Mouse (Mus musculus): Measurements from ENCODE around the gene Zfp704. TPM values are rescaled to one million over a fixed set of nuclear protein-coding genes. Genes with fewer than 3 reads are reported as not detected.
A peak's percentile ranks its signal among the peaks of the same experiment; 100 is the strongest.

Gene Zfp704
- polyA plus RNA-seq, 2 experiments, result 13.4 to 13.8 TPM

- H3K4me2 ChIP-seq (replicated peaks; ENCODE audit: low read depth, low read length, severe bottlenecking), result no peak overlapping the region
- peaks cover 14% of the 10 kb centered on the region for H3K4me1 ChIP-seq (ENCODE audit: control insufficient read depth, insufficient read depth, low read length)
- H3K27me3 ChIP-seq (ENCODE audit: control insufficient read depth, insufficient read depth, low read length), result no peaks in the 10 kb centered on the region
- H3K27ac ChIP-seq (replicated peaks; ENCODE audit: low read depth, low read length), result no peak overlapping the region
- no peaks in the 10 kb centered on the region for H3K9me3 ChIP-seq (ENCODE audit: control insufficient read depth, low read length)
- no peak for TF ChIP-seq POLR2A (IDR thresholded peaks at IDR 0.05; ENCODE audit: borderline replicate concordance, extremely low read depth, insufficient read depth, insufficient read length)
- WGBS, result 57% methylated on average over 4 of the region's 4 CpGs
- DNase-seq (ENCODE audit: low spot score) (no peak), ATAC-seq (ENCODE audit: low FRiP score, low read depth) (no peak)
- H3K4me3 ChIP-seq (replicated peaks; ENCODE audit: low read length), result no peak overlapping the region
- H3K9ac ChIP-seq (ENCODE audit: low read depth, low read length, severe bottlenecking), result no peak overlapping the region
- H3K36me3 ChIP-seq (ENCODE audit: control insufficient read depth, insufficient read depth, low read length), result no peaks in the 10 kb centered on the region
These were observed 1.3 kb upstream of the Zfp704 start for GRCm38 (mm10) chr3:9611226-9611625.

GRCm38 (mm10) chr3:9610426-9610825 is 541 bp upstream of the Zfp704 start:
- H3K27ac ChIP-seq (replicated peaks; ENCODE audit: low read depth, low read length), result peak overlapping the region; percentile 94
- 80% methylated on average over 2 of the region's 2 CpGs for WGBS

GRCm38 (mm10) chr3:9608906-9609580 is 842 bp downstream of the Zfp704 start:
- peak overlapping the region; percentile 90 for H3K9ac ChIP-seq (ENCODE audit: low read depth, low read length, severe bottlenecking)
- H3K36me3 ChIP-seq (ENCODE audit: control insufficient read depth, insufficient read depth, low read length), result no peaks in the 10 kb centered on the region
- H3K9me3 ChIP-seq (ENCODE audit: control insufficient read depth, low read length), result no peaks in the 10 kb centered on the region
- no peaks in the 10 kb centered on the region for H3K27me3 ChIP-seq (ENCODE audit: control insufficient read depth, insufficient read depth, low read length)
- WGBS, result 0% methylated on average over 29 of the region's 94 CpGs
- H3K4me1 ChIP-seq (ENCODE audit: control insufficient read depth, insufficient read depth, low read length), result peaks cover 21% of the 10 kb centered on the region; the same call in 1 of the 2 replicates
- ATAC-seq (ENCODE audit: low FRiP score, low read depth) (peak; percentile 27; the same call in 1 of the 2 replicates), DNase-seq (ENCODE audit: low spot score) (no peak)
- peak overlapping the region; percentile 84 for H3K4me3 ChIP-seq (replicated peaks; ENCODE audit: low read length)
- H3K27ac ChIP-seq (replicated peaks; ENCODE audit: low read depth, low read length), result peak overlapping the region; percentile 94
- TF ChIP-seq POLR2A (IDR thresholded peaks at IDR 0.05; ENCODE audit: borderline replicate concordance, extremely low read depth, insufficient read depth, insufficient read length), result no peak
- peak overlapping the region; percentile 86 for H3K4me2 ChIP-seq (replicated peaks; ENCODE audit: low read depth, low read length, severe bottlenecking)

More at GRCm38 (mm10) chr3:9610426-9610825, 541 bp upstream of the Zfp704 start:
- no peak overlapping the region for H3K9ac ChIP-seq (ENCODE audit: low read depth, low read length, severe bottlenecking)
- no peak for TF ChIP-seq POLR2A (IDR thresholded peaks at IDR 0.05; ENCODE audit: borderline replicate concordance, extremely low read depth, insufficient read depth, insufficient read length)
- peak overlapping the region; percentile 86 for H3K4me2 ChIP-seq (replicated peaks; ENCODE audit: low read depth, low read length, severe bottlenecking)
- no peaks in the 10 kb centered on the region for H3K9me3 ChIP-seq (ENCODE audit: control insufficient read depth, low read length)
- H3K27me3 ChIP-seq (ENCODE audit: control insufficient read depth, insufficient read depth, low read length), result no peaks in the 10 kb centered on the region
- H3K36me3 ChIP-seq (ENCODE audit: control insufficient read depth, insufficient read depth, low read length), result no peaks in the 10 kb centered on the region
- peaks cover 16% of the 10 kb centered on the region for H3K4me1 ChIP-seq (ENCODE audit: control insufficient read depth, insufficient read depth, low read length)
- DNase-seq (ENCODE audit: low spot score) (no peak), ATAC-seq (ENCODE audit: low FRiP score, low read depth) (no peak)
- H3K4me3 ChIP-seq (replicated peaks; ENCODE audit: low read length), result peak overlapping the region; percentile 84

- H3K9me3 ChIP-seq (ENCODE audit: control insufficient read depth, low read length), result no peaks in the 10 kb centered on the region
- H3K9ac ChIP-seq (ENCODE audit: low read depth, low read length, severe bottlenecking), result peak overlapping the region; percentile 90
- H3K4me3 ChIP-seq (replicated peaks; ENCODE audit: low read length), result peak overlapping the region; percentile 84
- H3K4me2 ChIP-seq (replicated peaks; ENCODE audit: low read depth, low read length, severe bottlenecking), result peak overlapping the region; percentile 86
- no peak for TF ChIP-seq POLR2A (IDR thresholded peaks at IDR 0.05; ENCODE audit: borderline replicate concordance, extremely low read depth, insufficient read depth, insufficient read length)
- DNase-seq (ENCODE audit: low spot score) (peak; percentile 45), ATAC-seq (ENCODE audit: low FRiP score, low read depth) (peak; percentile 13; the same call in 1 of the 2 replicates)
- no peaks in the 10 kb centered on the region for H3K27me3 ChIP-seq (ENCODE audit: control insufficient read depth, insufficient read depth, low read length)
- peaks cover 26% of the 10 kb centered on the region; the same call in 1 of the 2 replicates for H3K4me1 ChIP-seq (ENCODE audit: control insufficient read depth, insufficient read depth, low read length)
- under 1% methylated on average over 16 of the region's 16 CpGs for WGBS
- peak overlapping the region; percentile 94; the same call in 1 of the 2 replicates for H3K27ac ChIP-seq (replicated peaks; ENCODE audit: low read depth, low read length)
- H3K36me3 ChIP-seq (ENCODE audit: control insufficient read depth, insufficient read depth, low read length), result no peaks in the 10 kb centered on the region
These were observed 1.4 kb downstream of the Zfp704 start for GRCm38 (mm10) chr3:9608441-9608905.

- Histone ChIP-seq H3K4me2 (replicated peaks; ENCODE audit: low read depth, low read length, severe bottlenecking) (peak overlapping the region; percentile 86), H3K36me3 (ENCODE audit: control insufficient read depth, insufficient read depth, low read length) (no peaks in the 10 kb centered on the region), H3K27ac (replicated peaks; ENCODE audit: low read depth, low read length) (no peak overlapping the region), H3K27me3 (ENCODE audit: control insufficient read depth, insufficient read depth, low read length) (no peaks in the 10 kb centered on the region), H3K9me3 (ENCODE audit: control insufficient read depth, low read length) (no peaks in the 10 kb centered on the region), H3K4me3 (replicated peaks; ENCODE audit: low read length) (peak overlapping the region; percentile 84; the same call in 1 of the 2 replicates), H3K9ac (ENCODE audit: low read depth, low read length, severe bottlenecking) (no peak overlapping the region), H3K4me1 (ENCODE audit: control insufficient read depth, insufficient read depth, low read length) (peaks cover 26% of the 10 kb centered on the region; the same call in 1 of the 2 replicates)
- TF ChIP-seq POLR2A (IDR thresholded peaks at IDR 0.05; ENCODE audit: borderline replicate concordance, extremely low read depth, insufficient read depth, insufficient read length), result no peak
- peak; percentile 44 for DNase-seq (ENCODE audit: low spot score)
- 0 out of 2 replicates have a peak, but pooled peaks have one; percentile 11 for ATAC-seq (ENCODE audit: low FRiP score, low read depth)
- 46% methylated on average over 5 of the region's 5 CpGs for WGBS
These were observed 2.2 kb downstream of the Zfp704 start for GRCm38 (mm10) chr3:9607686-9608085.
